Mouse (Mus musculus) small intestine, adult 2 months (tissue): ENCODE data around the gene Ap2m1.

Source experiments
- CTCF ChIP-seq: fragments of 200-500 bp; IDR thresholded peaks from 2 replicates; pipeline ENCODE4 v1.5.1; 2012; ENCODE audit warnings: low read depth, mild to moderate bottlenecking, control low read depth, inconsistent platforms, low read length, moderate library complexity, mixed read lengths; ENCODE audit not compliant: insufficient replicate concordance, insufficient read length; ENCODE audit errors: extremely low read depth
- POLR2A ChIP-seq: fragments of 200-500 bp; IDR thresholded peaks from 2 replicates; pipeline ENCODE4 v1.6.1; 2012; ENCODE audit warnings: low read depth, mild to moderate bottlenecking, control low read depth, inconsistent platforms, low read length, moderate library complexity

DNA sequence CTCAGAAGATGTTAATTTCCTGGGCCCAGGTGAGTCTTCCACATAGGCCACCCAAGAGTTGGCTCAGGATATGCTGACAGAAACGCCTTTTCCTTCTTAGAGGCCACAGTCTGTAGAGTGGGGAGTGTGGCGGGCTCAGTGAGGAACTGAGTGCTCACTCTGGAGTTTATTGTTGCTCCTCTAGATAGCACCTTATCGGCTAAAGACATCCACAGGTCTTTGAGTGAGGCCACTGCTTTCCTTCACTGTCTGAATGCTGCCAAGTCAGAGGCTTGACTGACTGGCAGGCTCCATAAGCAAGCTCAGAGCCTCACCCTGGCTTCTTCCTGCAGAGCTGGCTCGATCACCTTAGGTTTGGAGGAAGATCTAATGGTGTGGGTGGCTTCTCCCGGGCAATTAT lies 6.5 kb upstream of the Ap2m1 start:
- no peak for TF ChIP-seq CTCF
- no peak for TF ChIP-seq POLR2A
